Mouse (Mus musculus) brain, embryonic 14.5 days (tissue): Measurements from ENCODE around the gene Dlg4.

Experiments used
- CTCF ChIP-seq: fragments of 200-500 bp; IDR thresholded peaks from 2 replicates; pipeline ENCODE4 v1.5.1; 2012; ENCODE audit warnings: inconsistent platforms, mild to moderate bottlenecking, moderate library complexity, borderline replicate concordance; ENCODE audit not compliant: insufficient read depth, insufficient read length; ENCODE audit errors: extremely low read depth
- POLR2A ChIP-seq: fragments of 200-500 bp; IDR thresholded peaks from 2 replicates; pipeline ENCODE4 v1.6.1; 2012; ENCODE audit warnings: mild to moderate bottlenecking, inconsistent platforms, borderline replicate concordance; ENCODE audit not compliant: poor library complexity, insufficient read depth, insufficient read length, severe bottlenecking; ENCODE audit errors: extremely low read depth

DNA sequence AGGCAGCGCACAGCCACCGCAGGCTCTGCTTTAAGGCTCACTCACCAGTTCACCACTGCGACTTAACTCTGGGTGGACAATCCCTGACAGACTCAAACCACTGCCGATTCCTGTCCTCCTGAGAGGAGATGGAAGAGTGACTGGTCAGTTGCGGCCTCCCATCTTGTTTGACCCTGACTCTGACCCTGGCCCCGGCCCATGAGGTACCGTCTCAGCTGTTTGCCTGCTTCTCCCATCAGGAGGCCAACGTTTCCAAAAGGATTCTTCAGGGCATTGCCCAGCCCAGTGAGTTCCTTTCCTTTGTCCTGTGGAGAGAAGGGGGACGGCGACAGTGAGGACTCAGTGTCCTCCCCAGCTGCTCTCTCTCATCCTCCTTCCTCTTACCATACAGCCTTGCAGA lies 5.8 kb upstream of the Dlg4 start:
- TF ChIP-seq CTCF (no peak), POLR2A (no peak)
